Mouse (Mus musculus): ENCODE data around the gene Wdr47.
A peak's percentile ranks its signal among the peaks of the same experiment; 100 is the strongest.
"Not testable (repeated sequence)": the region's sequence is repeated elsewhere in the genome, so short reads cannot be mapped to it uniquely, and the experiment has no call there.

Wdr47 gene

GRCm38 (mm10) chr3:108590786-108591529, at the start of gene Wdr47:
Gene Wdr47, plus strand, starts transcription at chr3:108591279.
- peak; percentile 95 for ATAC-seq (ENCODE audit: low TSS enrichment)

GRCm38 (mm10) chr3:108542299-108542698, 48.8 kb upstream of the Wdr47 start:
- no peak for ATAC-seq (ENCODE audit: low TSS enrichment)

GRCm38 (mm10) chr3:108554111-108554561, 36.9 kb upstream of the Wdr47 start:
- ATAC-seq (ENCODE audit: low TSS enrichment): peak; percentile 46

GRCm38 (mm10) chr3:108554587-108555312, 36.3 kb upstream of the Wdr47 start:
- ATAC-seq (ENCODE audit: low TSS enrichment): peak; percentile 97

GRCm38 (mm10) chr3:108557888-108558287, 33.2 kb upstream of the Wdr47 start:
- ATAC-seq (ENCODE audit: low TSS enrichment): no peak

GRCm38 (mm10) chr3:108562133-108562730, 28.8 kb upstream of the Wdr47 start, which contains the start of gene Tmem167b:
Gene Tmem167b, minus strand, starts transcription at chr3:108562466.
- peak; percentile 94 for ATAC-seq (ENCODE audit: low TSS enrichment)

GRCm38 (mm10) chr3:108562777-108563271, 28.3 kb upstream of the Wdr47 start:
- ATAC-seq (ENCODE audit: low TSS enrichment): peak; percentile 45

GRCm38 (mm10) chr3:108563309-108563708, 27.8 kb upstream of the Wdr47 start:
- peak; percentile 54 for ATAC-seq (ENCODE audit: low TSS enrichment)

GRCm38 (mm10) chr3:108567990-108568877, 22.8 kb upstream of the Wdr47 start:
- ATAC-seq (ENCODE audit: low TSS enrichment): 0 out of 2 replicates have a peak, but pooled peaks have one; percentile 13

GRCm38 (mm10) chr3:108569636-108570035, 21.4 kb upstream of the Wdr47 start:
- ATAC-seq (ENCODE audit: low TSS enrichment): not testable (repeated sequence)

GRCm38 (mm10) chr3:108570813-108571212, 20.3 kb upstream of the Wdr47 start:
- no peak for ATAC-seq (ENCODE audit: low TSS enrichment)

GRCm38 (mm10) chr3:108571443-108572294, 19.4 kb upstream of the Wdr47 start, which contains the start of gene Taf13:
Gene Taf13, plus strand, starts transcription at chr3:108571698.
- peak; percentile 94 for ATAC-seq (ENCODE audit: low TSS enrichment)

GRCm38 (mm10) chr3:108572309-108573010, 18.6 kb upstream of the Wdr47 start:
- no peak for ATAC-seq (ENCODE audit: low TSS enrichment)

GRCm38 (mm10) chr3:108574018-108574417, 17.1 kb upstream of the Wdr47 start:
- no peak for ATAC-seq (ENCODE audit: low TSS enrichment)

GRCm38 (mm10) chr3:108584580-108584979, 6.5 kb upstream of the Wdr47 start:
- no peak for ATAC-seq (ENCODE audit: low TSS enrichment)

GRCm38 (mm10) chr3:108588446-108588845, 2.6 kb upstream of the Wdr47 start:
- no peak for ATAC-seq (ENCODE audit: low TSS enrichment)

GRCm38 (mm10) chr3:108591530-108592522, 747 bp downstream of the Wdr47 start:
- peak; percentile 58 for ATAC-seq (ENCODE audit: low TSS enrichment)

- ATAC-seq (ENCODE audit: low TSS enrichment): no peak
Measured at GRCm38 (mm10) chr3:108608906-108609305, 17.8 kb downstream of the Wdr47 start.

Data from frontal cortex, adult (tissue).